Mouse (Mus musculus) megakaryocyte, embryonic 14.5 days (primary cell): ENCODE measurements around the gene Plekhh2.

Source experiments
- FLI1 ChIP-seq: IDR thresholded peaks from 2 replicates; pipeline ENCODE4 v1.6.1; 2012; ENCODE audit warnings: low read length, inconsistent platforms, mixed read lengths
- GATA1 ChIP-seq: IDR thresholded peaks from 3 replicates; pipeline ENCODE4 v1.6.1; 2012; ENCODE audit warnings: mixed read lengths, low read length, inconsistent platforms, borderline replicate concordance

DNA sequence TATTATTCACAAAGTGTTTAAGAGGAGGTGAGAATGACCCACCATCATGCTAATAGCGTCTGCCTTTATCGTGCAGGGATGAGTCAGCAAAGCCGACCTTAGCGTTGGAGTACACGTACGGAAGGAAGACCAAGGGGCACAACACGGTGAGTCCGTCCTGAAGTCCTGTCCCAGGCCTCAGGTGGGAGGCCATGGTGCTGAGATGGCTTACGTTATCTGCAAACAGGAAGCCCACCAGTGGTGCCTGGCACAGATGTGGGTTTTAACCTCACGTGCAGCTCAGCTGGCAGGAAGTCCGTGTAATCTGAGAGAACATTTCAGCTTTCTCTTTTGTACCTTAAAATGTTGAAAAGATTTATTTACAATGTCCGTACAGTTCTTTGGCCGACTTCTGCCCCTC lies 121.7 kb downstream of the Plekhh2 start:
- TF ChIP-seq GATA1, result no peak
- no peak for TF ChIP-seq FLI1
